Mouse (Mus musculus) CH12.LX (cell line): ENCODE results near the gene Lrrc55.
"Not testable (repeated sequence)": the region's sequence is repeated elsewhere in the genome, so short reads cannot be mapped to it uniquely, and the experiment has no call there.

Experiments used
- CTCF ChIP-seq, 2 experiments: IDR thresholded peaks in 1 of 2; conservative IDR thresholded peaks in 1 of 2; 2 replicates each; pipeline ENCODE4 v1.5.1; 2011 to 2012; ENCODE audit warnings: low read depth in 2 of 2, low read length in 2 of 2, improper control_type of control experiment in 1 of 2, inconsistent platforms in 1 of 2, mild to moderate bottlenecking in 1 of 2, moderate library complexity in 1 of 2
- EP300 ChIP-seq: IDR thresholded peaks from 2 replicates; pipeline ENCODE4 v1.6.1; 2011; ENCODE audit warnings: low read length, improper control_type of control experiment
- KAT2A ChIP-seq: IDR thresholded peaks from 2 replicates; pipeline ENCODE4 v1.6.1; 2012; ENCODE audit warnings: low read length, improper control_type of control experiment, inconsistent platforms; ENCODE audit not compliant: insufficient replicate concordance
- MYC ChIP-seq: IDR thresholded peaks from 2 replicates; pipeline ENCODE4 v1.6.1; 2011; ENCODE audit warnings: low read depth, mild to moderate bottlenecking, improper control_type of control experiment, low read length
- POLR2A ChIP-seq: IDR thresholded peaks from 2 replicates; pipeline ENCODE4 v1.6.1; 2011; ENCODE audit warnings: low read depth, mild to moderate bottlenecking, improper control_type of control experiment, low read length
- POLR2AphosphoS2 ChIP-seq: IDR thresholded peaks from 2 replicates; pipeline ENCODE4 v1.6.1; 2011; ENCODE audit warnings: low read depth, low read length, improper control_type of control experiment
- UBTF ChIP-seq: IDR thresholded peaks from 2 replicates; pipeline ENCODE4 v1.6.1; 2012; ENCODE audit warnings: low read depth, mild to moderate bottlenecking, inconsistent platforms, low read length, improper control_type of control experiment, moderate library complexity
- ZC3H11A ChIP-seq: IDR thresholded peaks from 2 replicates; pipeline ENCODE4 v1.6.1; 2012; ENCODE audit warnings: low read depth, mild to moderate bottlenecking, inconsistent platforms, low read length, improper control_type of control experiment
- ZNF384 ChIP-seq: IDR thresholded peaks from 2 replicates; pipeline ENCODE4 v1.6.1; 2012; ENCODE audit warnings: low read depth, low read length, improper control_type of control experiment, inconsistent platforms

DNA sequence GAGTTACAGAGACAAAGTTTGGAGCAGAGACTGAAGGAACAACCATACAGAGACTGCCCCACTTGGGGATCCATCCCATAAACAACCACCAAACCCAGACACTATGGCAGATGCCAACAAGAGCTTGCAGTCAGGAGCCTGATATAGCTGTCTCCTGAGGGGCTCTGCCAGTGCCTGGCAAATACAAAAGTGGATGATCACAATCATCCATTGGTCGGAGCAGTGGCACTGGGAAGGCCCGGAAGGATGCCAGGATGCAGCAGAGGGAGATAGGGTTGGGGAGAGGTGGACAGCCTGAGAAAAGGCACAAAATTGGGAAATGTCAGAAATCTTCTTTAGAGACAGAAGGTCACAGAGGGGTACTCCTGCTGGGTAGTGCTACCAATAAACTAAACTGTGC is 40.2 kb upstream of the Lrrc55 start:
- TF ChIP-seq CTCF (conservative IDR thresholded peaks at IDR 0.05 in 1 of 2, IDR thresholded peaks at IDR 0.05 in 1 of 2; ENCODE audit: low read depth in 2 of 2, low read length in 2 of 2); POLR2AphosphoS2; MYC; KAT2A; EP300; POLR2A; ZNF384; UBTF; ZC3H11A: not testable (repeated sequence)
